Mouse (Mus musculus) natural killer cell, adult 2 months (primary cell): ENCODE measurements around the gene Patj.

Experiments used
- DNase-seq, 2 experiments: peaks; one replicate each; pipeline ENCODE4 v3.0.0; 2022; ENCODE audit warnings: low spot score in 2 of 2

Patj gene

DNA sequence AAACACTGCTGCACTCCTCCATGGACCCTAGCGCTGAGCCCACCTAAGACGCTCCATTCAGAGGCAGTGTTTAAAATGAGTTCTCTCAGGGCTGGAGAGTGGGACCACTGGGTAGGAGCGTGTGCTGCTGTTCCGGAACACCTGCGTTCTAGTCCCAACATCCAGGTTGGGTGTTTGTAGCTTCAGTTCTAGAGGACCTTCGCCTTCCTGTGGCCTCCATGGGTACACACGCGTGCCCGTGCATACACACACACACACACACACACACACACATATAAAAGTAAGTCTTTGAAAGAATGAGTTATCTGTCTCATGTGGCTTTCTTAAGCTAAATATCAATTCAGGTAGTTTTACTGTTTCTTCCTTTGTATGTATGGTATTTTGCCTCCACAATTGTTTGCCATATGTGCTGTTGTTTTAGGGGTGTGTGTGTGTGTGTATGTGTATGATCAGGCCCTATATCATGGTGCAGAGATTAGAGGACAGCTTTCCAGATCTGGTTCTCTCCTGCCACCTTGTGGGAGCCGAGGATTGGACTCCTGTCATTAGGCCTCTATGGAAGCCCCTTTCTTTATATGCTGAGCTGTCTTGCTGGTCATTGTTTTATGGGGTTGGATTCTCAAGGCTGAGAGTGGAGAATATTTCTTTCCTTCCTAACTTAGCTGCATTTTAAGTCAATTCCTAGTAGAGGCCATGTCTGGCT lies 49.0 kb downstream of the Patj start:
- peak; percentile 12 to 48 for DNase-seq

DNA sequence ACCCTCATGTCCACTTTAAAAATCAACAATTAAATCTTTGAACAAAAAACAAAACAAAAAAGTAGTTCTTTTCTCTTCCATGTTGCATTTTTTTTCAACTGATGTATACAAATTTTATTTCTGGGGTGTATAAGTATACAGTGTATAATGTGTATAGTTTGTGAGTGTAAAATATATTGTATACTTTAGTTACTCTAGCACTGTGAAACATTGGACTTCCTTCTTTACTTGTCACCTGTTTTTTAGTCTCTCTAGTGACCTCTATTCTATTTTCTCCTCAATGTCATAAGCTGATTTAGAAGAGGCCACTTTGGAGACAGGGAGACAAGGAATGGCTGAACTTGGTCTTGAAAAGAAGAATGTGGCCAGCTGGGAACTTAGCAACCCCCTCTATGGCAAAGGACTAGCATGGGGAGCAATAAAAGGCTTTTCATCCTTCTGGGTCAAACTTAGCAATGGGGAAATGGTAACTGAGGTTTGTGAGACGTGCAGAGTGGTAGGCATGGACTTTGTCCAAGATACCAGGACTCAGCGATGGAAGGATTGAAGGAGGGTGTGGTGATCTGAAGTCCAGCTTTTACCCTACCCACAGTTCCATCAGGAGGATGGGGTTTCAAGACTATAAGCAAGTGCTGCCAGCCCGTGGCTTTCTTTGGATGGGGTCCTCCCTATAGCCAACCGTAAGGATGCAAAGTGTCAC lies 54.1 kb downstream of the Patj start:
- no peak for DNase-seq

DNA sequence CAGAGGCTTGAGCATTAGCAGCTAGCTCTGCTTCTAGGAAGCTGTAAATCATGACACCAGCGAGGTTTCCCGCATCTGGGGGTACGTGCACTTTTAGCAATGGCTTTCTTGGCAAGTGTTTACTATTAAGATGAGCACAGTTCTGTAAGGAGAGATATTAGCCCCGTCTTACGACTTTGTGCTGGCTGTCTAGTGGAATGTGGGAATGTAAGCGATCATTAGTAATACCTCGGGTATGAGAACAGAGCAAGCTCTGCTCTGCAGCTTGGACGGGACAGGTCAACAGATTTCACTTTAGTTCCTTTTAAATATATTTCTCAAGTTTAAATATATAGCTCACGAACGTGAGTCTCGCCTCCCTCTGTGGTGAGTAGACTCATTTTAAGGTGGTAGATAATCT lies 54.7 kb downstream of the Patj start:
- no peak for DNase-seq

DNA sequence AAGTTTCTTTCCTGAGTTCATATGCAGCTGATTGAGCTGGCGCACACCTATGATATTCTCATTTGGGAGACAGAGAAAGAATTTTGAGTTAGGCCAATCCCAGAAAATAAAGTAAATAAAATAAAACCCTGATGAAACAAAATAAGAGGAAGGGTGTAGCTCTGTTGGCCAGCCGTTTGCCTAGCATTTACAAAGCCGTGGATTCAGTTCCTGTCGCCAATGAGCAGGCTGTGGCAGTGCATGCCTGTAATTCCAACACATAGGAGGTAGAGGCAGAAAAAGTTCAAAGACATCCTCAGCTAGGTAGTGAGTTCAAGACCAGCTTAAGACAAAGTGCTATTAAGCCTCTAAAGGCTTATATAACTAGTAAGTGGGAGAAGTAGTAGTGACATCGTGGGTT lies 55.2 kb downstream of the Patj start:
- DNase-seq: no peak

DNA sequence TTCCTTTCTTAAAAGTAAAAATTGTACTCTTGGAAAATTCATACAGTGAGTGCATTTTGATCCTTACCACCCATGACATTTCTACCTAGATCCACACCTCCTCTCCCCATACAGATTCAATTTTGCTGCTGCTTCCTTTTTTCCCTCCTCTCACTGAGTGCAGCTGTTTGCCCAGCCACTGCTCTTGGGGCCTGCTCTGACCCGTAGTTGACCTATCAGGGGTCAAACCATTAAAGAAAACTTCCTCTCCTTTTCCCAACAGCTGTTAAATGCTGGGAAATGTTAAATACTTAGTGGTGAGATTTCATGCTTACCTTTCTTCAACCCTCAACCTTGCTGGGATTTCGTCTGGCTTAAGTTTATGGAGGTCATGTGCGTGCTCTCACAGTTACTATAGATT lies 55.7 kb downstream of the Patj start:
- no peak for DNase-seq

DNA sequence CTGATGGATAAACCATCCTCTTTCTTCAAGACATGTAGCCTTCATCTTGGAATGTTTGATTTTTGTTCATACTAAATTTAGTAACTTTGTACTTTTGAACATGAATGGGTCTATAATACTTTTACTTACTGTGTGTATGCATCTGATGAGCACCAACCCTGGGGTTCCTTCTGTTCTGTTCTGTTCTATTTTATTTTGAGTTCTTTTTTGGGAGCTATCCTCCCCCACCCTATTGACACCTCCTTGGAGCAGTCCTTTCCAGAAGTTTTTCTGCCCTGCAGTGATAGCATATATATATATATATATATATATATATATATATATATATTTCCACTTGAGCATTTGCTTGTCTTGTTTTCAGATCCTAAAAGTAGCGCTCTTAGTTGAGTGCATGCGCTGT lies 57.1 kb downstream of the Patj start:
- DNase-seq: no peak

DNA sequence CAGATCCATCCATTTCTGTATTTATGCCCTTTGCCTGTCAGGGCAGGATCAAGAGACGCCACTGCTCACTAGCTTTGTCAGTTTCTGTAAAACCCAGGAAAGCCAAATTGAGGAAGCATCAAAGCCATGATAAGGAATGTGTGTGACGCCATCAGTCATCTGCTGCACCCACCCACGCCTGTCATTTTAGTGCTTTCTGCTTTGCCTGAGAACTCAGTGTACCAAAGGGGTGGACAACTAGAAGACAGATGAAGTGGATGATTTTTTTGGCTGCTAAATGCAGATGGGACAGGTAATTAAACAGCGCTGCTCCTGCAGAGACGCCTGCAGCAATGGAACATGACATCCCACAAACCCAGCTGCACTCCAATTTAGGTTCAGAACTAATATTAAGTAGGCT lies 57.6 kb downstream of the Patj start:
- DNase-seq: no peak

DNA sequence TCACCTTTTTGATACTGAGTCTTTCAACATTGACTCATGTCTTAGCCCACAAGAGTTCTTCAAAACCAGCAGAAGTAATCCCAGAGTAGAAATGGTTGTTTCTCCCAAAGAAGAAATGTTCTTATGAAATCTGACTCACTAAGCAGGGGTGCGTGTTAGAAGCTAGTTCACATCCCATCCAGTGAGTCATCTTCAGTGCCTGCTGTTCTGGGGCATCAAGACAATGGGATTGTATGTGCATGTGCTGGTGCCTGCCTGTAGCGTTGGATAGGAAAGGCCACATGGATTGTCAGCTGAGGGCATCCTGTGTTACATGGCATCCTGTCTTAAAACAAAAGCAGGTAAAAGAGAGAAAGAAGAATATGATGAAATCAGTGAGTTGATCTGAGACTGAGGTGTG lies 59.8 kb downstream of the Patj start:
- no peak for DNase-seq

DNA sequence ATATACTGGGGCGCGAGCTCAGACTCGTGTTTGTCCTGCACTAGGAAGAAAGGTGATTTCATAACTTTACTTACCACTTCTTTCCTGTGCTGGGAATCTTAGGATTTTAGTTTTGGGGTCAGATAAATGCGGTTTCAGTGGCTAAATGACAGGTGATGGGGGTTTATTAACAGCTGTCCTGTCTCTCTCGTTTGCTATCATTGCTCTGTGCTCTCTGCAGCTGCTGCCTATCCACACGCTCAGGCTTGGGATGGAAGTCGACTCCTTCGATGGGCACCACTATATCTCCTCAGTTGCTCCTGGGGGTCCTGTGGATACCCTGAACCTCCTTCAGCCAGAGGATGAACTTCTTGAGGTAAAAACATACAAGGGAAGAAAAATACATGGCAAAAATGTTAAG lies 60.3 kb downstream of the Patj start:
- no peak for DNase-seq

DNA sequence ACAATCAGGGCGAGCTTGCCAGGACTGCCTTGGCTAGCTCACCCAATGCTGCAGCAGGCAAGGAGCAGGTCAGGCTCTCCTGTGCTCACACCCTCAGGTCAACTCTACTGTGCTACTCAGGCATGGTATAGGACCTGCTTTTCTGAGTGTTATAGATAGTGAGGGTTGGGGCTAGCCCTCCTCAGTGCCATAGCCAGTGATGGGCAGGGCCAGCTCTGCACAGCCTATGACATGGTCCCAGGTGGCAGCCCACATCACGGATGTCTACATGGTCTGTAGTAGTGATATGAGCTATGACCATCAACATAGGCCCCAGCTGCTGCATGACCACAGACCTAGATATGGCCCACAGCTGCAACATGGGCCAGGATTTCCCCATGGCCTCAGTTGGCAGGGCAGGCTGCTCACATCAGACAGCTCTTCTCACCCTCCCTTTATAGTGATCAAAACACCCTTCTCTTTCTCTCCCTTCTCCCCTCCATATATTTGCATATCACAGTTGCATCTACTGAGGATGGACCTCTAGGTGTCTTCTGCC lies 66.3 kb downstream of the Patj start:
- no peak for DNase-seq

DNA sequence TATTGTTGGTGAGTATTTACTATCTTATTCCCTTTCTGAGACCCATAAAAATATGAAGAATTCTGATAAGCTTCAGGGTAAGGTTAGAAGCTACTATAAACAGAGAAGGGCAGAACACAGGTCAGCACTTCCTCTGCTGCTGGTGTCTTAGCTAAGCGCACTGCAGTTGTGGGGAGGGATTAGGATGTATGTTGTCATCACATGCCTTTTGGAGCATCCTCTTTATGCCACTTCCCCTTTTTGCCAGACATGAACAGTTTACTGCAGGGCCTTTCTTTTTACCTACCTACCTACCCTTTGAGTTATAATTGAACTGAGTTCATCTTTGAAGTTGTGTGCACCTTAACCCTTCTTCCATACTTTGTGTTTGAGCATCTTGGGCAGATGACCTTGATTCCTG lies 69.9 kb downstream of the Patj start:
- DNase-seq: no peak

DNA sequence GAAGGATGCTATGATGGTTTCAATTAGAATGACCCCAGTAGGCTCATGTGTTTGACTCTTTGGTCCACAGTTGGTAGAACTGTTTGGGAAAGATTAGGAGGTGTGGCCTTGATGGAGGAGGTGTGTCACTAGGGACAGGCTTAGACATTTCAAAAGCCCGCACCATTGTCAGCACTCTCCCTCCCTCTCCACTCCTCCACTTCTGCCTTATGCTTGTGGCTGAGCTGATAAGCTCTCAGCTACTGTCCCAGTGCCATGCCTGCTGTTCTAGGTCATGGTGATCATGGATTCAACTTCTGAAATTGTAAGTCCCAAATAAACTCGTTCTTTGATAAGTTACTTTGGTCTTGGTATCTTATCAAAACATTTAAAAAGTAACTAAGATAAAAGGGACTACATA lies 70.3 kb downstream of the Patj start:
- DNase-seq: no peak

DNA sequence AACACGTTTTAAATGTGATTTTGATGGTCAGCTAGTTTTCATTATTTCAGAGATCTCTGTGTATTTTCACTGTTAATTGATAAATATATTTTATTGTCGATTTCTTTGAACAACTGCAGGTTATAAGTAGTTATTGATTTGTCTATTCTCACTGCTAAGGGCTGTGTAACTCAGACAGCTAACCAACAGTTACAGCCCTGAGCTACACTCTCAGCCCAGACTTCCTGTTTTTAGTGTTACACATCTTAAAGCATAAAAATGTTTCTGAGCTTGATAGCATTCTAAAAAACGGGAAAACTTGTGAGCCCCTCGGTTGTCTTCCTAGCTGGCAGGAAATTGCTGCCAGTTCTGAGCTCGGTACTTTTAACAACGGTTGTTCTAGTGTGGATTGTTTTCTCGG lies 75.8 kb downstream of the Patj start:
- no peak for DNase-seq

DNA sequence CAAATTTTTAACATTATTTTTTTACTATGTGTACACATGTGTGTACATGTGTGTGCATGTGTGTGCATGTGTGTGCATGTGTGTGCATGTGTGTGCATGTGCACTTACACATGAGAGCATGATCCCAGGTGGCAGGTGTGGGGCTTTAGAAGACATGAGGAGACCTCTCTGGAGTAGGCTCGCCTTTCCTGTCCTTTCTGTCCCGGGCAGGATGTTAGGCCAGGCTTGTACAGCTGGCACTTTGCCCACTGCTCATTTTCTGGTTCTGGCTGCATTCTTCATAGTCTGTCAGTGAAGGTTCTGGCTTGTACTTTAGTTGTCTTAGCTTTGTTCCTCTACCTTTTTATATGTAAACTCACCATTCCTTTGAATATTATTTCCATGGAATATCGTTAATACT lies 77.9 kb downstream of the Patj start:
- no peak for DNase-seq

DNA sequence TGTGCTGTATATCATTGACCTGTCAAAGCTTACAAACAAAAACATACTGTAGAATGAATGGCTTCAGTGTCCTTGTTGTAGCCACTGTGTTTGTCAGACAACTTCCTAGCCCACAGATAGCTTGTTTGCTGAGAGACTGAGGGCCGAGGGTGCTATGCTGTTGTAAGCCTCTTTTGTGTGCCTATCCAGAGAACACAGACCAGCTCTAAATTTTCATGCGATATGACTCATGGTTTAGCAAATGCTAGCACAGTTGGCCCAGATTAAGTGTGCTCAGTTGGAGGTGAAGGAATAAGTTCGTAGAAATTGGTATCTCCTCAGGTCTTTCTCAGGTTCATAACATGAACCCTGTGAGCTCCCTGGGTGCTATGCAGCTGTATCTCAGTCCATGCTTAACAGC lies 82.4 kb downstream of the Patj start:
- no peak for DNase-seq

DNA sequence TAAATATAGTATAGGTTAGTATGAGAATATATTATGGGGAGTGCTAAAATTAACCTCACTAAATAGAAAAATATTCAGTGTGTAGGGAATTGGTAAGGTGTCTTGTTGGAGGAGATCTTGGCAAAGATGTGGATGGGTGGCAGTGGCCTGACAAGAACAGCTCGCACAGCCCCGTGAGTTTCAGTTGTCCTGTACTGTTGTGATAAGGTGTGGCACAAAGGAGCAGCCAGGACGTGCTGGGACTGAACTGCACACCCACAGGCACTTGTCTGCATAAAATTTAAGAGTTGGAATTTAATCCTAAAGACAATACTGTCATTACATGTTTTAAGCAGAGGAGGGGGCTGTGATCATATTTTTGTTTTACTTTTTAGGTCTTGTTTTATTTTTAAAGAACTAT lies 90.9 kb downstream of the Patj start:
- no peak for DNase-seq

DNA sequence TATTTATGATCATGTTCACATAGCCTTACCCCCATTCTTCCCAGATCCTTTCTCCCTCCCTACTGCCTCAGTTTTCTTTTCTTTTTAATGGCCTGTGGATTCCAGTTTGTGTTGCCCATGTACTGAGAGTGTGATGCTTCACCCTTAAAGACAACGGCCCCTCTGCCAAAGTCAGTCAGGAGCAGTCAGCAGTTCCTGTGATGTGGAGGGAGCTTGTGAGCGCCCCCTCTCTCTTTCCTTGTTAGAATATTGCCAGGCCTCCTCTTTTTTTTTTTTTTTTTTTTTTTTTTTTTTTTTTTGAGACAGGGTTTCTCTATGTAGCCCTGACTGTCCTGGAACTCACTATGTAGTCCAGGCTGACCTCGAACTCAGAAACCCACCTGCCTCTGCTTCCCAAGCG lies 91.3 kb downstream of the Patj start:
- DNase-seq: no peak

DNA sequence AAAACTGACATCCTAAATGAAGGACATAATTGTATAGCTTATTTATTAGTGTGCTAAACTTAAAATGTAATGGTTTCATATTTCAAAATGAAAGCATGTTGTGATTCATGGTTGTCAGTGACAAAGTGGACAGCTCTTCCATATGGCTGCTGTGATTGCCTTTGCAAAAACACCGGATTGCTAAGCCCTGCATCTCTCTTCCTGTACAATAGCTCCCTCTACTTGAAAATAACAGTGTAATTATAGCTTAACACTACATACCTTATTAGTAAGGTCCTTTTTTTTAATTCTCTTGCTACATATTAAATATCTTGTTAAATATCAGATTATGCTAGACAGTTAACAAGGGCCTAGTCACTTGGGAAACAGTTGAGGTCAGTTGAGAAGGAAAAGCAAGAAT lies 93.8 kb downstream of the Patj start:
- DNase-seq: no peak

DNA sequence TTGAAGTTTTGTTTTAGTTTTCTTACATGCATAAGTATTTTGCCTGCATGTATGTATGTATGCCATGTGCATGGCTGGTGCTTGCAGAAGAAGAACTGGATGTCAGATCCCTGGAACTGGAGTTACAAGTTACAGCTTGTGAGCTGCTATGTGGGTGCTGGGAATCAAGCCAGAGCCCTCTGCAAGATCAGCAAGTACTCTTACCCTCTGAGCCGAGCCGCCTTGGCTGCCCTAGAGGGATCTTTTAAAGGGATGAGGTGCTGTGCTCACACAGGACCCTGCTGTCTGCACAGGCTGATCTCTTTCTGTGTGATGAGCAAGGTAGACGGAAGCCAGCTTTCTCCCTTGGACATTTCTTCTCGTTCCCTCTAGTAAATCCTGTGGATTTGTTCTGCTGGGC lies 102.8 kb downstream of the Patj start:
- no peak for DNase-seq

DNA sequence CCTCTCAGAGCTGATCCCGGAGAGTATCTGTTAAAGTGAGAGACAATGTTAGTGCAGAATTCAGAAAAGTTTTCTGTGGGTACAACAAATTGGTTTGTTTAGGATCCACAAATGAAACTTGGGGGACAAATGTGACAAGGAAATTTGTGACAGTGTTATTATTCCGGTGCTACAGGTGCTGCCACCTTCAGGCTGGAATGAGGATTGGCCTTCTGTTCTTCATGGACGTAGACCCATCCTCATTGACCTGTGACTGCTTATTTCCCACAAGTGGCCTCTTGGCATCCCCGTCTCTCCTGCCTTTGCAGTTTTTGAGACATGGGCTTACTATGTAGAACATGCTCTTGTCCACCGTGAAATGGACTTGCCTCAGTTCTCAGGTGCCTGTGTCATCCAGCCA lies 104.6 kb downstream of the Patj start:
- peak in 1 of 2 experiments; percentile 5 for DNase-seq

DNA sequence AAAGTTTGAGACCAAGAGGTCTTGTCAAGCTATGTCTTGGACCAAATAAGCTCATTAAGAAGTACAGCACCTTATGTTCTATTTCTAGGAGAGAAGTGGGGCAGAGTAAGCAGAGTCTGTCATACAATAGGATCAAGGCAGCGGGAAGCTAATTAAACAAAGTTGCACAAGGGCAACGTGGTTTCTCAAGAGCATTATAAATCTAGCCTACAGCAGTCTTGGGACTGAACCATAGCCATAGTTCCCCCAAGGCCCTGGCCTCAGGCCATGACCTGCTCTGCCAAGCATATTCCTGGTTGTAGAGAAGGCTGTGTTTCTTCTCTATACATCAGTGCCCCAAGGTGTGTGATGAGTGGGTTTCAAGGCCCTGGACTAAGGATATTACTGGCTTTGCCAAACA lies 105.3 kb downstream of the Patj start:
- no peak for DNase-seq

DNA sequence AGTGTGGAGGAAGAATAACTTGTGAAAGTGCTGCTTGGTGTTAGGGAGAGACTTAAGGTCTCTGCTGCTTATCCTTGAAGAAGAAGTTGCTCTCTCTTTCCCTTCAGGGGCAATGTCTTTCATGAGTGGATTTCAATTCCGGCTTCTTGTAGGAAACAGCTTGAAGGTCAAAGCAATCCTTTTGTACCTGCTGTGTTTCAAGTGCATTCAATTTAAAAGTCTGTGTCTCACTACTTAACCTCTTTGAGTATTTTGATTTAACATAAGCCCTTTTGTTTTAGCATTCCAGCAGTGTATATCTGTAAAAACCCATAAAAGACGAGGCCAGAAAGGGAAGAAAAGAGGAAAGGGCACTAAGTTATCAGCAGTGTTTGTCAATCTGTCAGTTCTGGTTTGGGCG lies 109.2 kb downstream of the Patj start:
- no peak for DNase-seq

DNA sequence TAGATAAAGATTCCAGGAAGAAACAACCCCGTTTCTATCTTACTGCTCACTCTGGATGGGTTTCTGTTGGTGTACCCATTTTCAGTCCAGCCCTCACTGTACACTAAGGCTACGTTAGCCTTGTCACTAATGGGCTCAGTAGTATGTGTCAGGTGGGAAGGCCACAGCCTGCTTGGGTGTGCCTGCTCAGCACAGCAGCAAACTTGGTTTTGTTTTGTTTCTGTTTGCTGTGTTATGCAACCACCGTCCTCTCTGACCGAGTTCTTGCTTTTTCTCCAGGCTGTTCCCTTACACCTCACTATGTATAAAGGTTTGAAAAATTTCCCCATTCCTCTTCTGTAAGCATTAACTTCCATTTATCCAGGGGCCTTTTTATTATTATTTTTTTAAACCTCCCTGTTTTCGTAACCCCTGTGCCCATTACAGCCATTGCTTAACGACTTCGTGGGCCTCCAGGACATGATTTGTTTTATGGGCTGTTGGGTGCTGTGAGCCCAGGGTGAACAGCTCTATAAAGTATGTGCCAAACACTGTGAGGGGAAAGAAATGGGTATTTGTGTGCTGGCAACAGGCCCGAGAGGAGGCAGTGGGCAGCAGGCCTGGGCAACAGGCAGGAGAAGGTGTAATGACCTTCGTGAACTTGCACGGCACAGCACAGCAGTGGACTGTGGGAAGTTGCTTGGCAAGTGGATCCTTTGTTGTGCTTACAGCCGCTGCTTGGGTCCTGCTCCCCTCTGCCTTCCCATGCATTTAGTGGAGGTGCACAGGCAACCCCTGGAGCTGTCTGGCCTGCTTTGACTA lies 113.1 kb downstream of the Patj start:
- no peak for DNase-seq
